Mouse (Mus musculus): Measurements from ENCODE around the gene Camta1.

GRCm38 (mm10) chr4:151300706-151301105 is 561.0 kb downstream of the Camta1 start:
- TF ChIP-seq NANOG (IDR thresholded peaks at IDR 0.05; ENCODE audit: borderline replicate concordance, low read length): no peak
- TF ChIP-seq CTCF (conservative IDR thresholded peaks at IDR 0.05; ENCODE audit: low read length): no peak
- no peak for TF ChIP-seq POU5F1 (IDR thresholded peaks at IDR 0.05; ENCODE audit: borderline replicate concordance, low read length)
